Mouse (Mus musculus): ENCODE measurements around the gene Acnat2.

- TF ChIP-seq CTCF (IDR thresholded peaks at IDR 0.05; ENCODE audit: insufficient read depth, low read length) (no peak), POLR2A (IDR thresholded peaks at IDR 0.05; ENCODE audit: borderline replicate concordance, extremely low read depth, low read depth, low read length) (no peak)
These were observed 59.3 kb downstream of the Acnat2 start for GRCm38 (mm10) chr4:49348677-49349076.

Data from lung, adult 2 months (tissue).